ENCODE assay signal across 13 mouse cellular contexts in genomic region chr17:63157906-63158305, GRCm38 (mm10).
DNase-seq lines count a peak whose midpoint lies in the region; ATAC-seq lines count a peak whose summit lies in the region.
"Had no signal": no experiment of that assay in that cellular context is flagged by ENCODE, and none has a peak within 500 bp of the region (broad histone marks: within the 10 kb centered on the region; RNA-seq: fewer than 3 reads in every experiment).

No protein-coding gene starts in this region.

- peak; percentile 51; the same call in 1 of the 2 replicates for ATAC-seq in kidney, embryonic 16.5 days (ENCODE audit: low FRiP score, low TSS enrichment)
- ATAC-seq in kidney, embryonic 15.5 days (replicated peaks; ENCODE audit: low FRiP score) = no peak

- peak; percentile 45 for DNase-seq in MN1 (ENCODE audit: low spot score)
- peak; percentile 69 for DNase-seq in embryo, embryonic 11 days
- peak; percentile 50 for DNase-seq in neural tube, embryonic 10.5 days (ENCODE audit: extremely low spot score, low spot score)
- no peak for DNase-seq in frontal cortex, postnatal 10 days (ENCODE audit: low spot score in 2 of 2)
- DNase-seq in cerebellum, adult 11 months = no peak
- DNase-seq: heart, postnatal 4 days; kidney, postnatal 25 days; layer of hippocampus, postnatal 36 days; lung, adult 2 months had no signal

- H3K9ac ChIP-seq in kidney, embryonic 16.5 days (replicated peaks; ENCODE audit: low read length) = no peak overlapping the region
- no peak overlapping the region for H3K9ac ChIP-seq in kidney, embryonic 15.5 days
- H3K9ac ChIP-seq: limb, embryonic 13.5 days; stomach, embryonic 15.5 days had no signal

- no peak overlapping the region for H3K4me3 ChIP-seq in kidney, embryonic 16.5 days (ENCODE audit: low read length)
- H3K4me3 ChIP-seq in kidney, embryonic 15.5 days (replicated peaks) = no peak overlapping the region
- H3K4me3 ChIP-seq: limb, embryonic 13.5 days; stomach, embryonic 15.5 days had no signal

- H3K27me3 ChIP-seq in kidney, embryonic 16.5 days (ENCODE audit: insufficient read depth, low read length) = no peaks in the 10 kb centered on the region
- no peaks in the 10 kb centered on the region for H3K27me3 ChIP-seq in kidney, embryonic 15.5 days
- H3K27me3 ChIP-seq: limb, embryonic 13.5 days; stomach, embryonic 15.5 days had no signal

- no peak overlapping the region for H3K4me2 ChIP-seq in kidney, embryonic 16.5 days (replicated peaks; ENCODE audit: low read depth, low read length)
- no peak overlapping the region for H3K4me2 ChIP-seq in kidney, embryonic 15.5 days
- H3K4me2 ChIP-seq: limb, embryonic 13.5 days; stomach, embryonic 15.5 days had no signal

- 28% methylated on average over 6 of the region's 6 CpGs for WGBS in kidney, embryonic 16.5 days
- 25% methylated on average over 6 of the region's 6 CpGs for WGBS in kidney, embryonic 15.5 days

- peaks cover 12% of the 10 kb centered on the region for H3K4me1 ChIP-seq in kidney, embryonic 16.5 days (ENCODE audit: insufficient read depth, low read length)
- peaks cover 12% of the 10 kb centered on the region for H3K4me1 ChIP-seq in kidney, embryonic 15.5 days
- H3K4me1 ChIP-seq: stomach, embryonic 15.5 days had no signal

- H3K27ac ChIP-seq in kidney, embryonic 16.5 days (ENCODE audit: low read length) = no peak overlapping the region
- H3K27ac ChIP-seq in kidney, embryonic 15.5 days = no peak overlapping the region
- H3K27ac ChIP-seq: limb, embryonic 13.5 days; stomach, embryonic 15.5 days had no signal

- H3K9me3 ChIP-seq in kidney, embryonic 16.5 days (ENCODE audit: low read length) = no peaks in the 10 kb centered on the region
- no peaks in the 10 kb centered on the region for H3K9me3 ChIP-seq in kidney, embryonic 15.5 days (replicated peaks)
- H3K9me3 ChIP-seq: limb, embryonic 13.5 days; stomach, embryonic 15.5 days had no signal

- H3K36me3 ChIP-seq in kidney, embryonic 16.5 days (ENCODE audit: insufficient read depth, low read length) = no peaks in the 10 kb centered on the region
- no peaks in the 10 kb centered on the region for H3K36me3 ChIP-seq in kidney, embryonic 15.5 days
- H3K36me3 ChIP-seq: limb, embryonic 13.5 days; stomach, embryonic 15.5 days had no signal

Comparison
In these comparisons a context has a peak if more than half of its experiments do, and no peak if none do; other contexts are left out.
1. DNase-seq: peak in MN1 (single experiment), embryo, embryonic 11 days (single experiment) and neural tube, embryonic 10.5 days (single experiment); none in frontal cortex, postnatal 10 days (0 of 2) and cerebellum, adult 11 months (single experiment).